Mouse (Mus musculus) ES-Bruce4 (cell line): ENCODE results near the gene Serac1.

Experiments
- CTCF ChIP-seq: IDR thresholded peaks from one replicate; pipeline ENCODE4 v1.8.1; 2011; ENCODE audit warnings: low read depth, low read length
- EP300 ChIP-seq: IDR thresholded peaks from 2 replicates; pipeline ENCODE4 v1.6.1; 2011; ENCODE audit warnings: low read depth, low read length; ENCODE audit not compliant: insufficient read depth
- POLR2A ChIP-seq: IDR thresholded peaks from one replicate; pipeline ENCODE4 v1.8.1; 2011; ENCODE audit warnings: low read length; ENCODE audit not compliant: insufficient read depth

DNA sequence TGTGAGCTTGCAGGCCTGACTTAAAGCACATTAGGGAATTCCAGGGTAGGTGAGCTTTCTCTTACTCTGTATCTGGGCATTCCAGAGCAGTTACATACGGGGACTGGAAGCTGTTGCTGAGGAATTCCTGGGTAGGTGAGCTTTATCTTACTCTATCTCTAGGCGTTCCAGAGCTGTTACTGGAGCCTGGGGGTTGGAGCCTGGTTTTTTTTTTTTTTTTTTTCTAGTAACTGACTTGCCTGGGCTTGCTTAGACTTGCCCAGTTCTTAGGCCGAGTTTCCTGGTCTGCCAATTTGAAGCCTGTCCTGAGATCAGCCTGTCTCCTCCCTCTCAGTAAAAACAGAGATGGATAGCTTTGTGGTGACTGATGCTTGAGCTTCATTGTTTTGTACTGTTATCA lies 48.5 kb upstream of the Serac1 start:
- TF ChIP-seq CTCF = no peak
- TF ChIP-seq POLR2A = no peak
- TF ChIP-seq EP300 = 0 out of 2 replicates have a peak, but pooled peaks have one; percentile 51
